Mouse (Mus musculus) olfactory bulb, adult 2 months (tissue): ENCODE data around the gene Pepd.

Source experiments
- CTCF ChIP-seq: fragments of 200-500 bp; IDR thresholded peaks from 2 replicates; pipeline ENCODE4 v1.5.1; 2012; ENCODE audit warnings: low read depth, mild to moderate bottlenecking, low read length, moderate library complexity; ENCODE audit not compliant: insufficient read depth
- POLR2A ChIP-seq: fragments of 200-500 bp; IDR thresholded peaks from 2 replicates; pipeline ENCODE4 v1.6.1; 2012; ENCODE audit warnings: mild to moderate bottlenecking, low read depth, low read length, moderate library complexity; ENCODE audit not compliant: insufficient read depth

DNA sequence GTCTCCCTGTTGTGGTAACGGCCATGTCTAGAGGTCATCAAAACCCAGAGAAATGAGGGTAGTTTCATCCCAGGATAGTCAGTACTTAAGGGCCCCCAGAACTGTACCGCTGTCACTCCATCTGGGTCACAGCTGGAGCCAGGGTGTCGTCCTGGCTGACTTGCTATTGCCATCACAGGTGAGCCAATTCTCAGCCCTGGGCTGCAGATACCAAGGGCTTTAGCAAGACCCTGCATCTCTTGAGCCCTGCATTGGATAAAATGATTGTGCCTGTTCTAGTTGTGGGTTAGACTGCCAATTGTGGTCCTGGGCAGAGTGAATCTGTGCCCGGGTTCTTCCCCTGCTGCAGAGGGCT lies 114.1 kb downstream of the Pepd start:
- TF ChIP-seq CTCF (no peak), POLR2A (no peak)
